Mouse (Mus musculus) small intestine, adult 2 months (tissue): ENCODE measurements around the gene Trim46. TPM values are rescaled to one million over a fixed set of nuclear protein-coding genes. Genes with fewer than 3 reads are reported as not detected.

Experiments used
- H3K27ac ChIP-seq: fragments of 200-500 bp; 2 replicates; pipeline ENCODE4 v1.5.1; 2012; ENCODE audit warnings: low read depth, low read length, control low read depth, inconsistent platforms; ENCODE audit not compliant: insufficient read depth
- H3K27me3 ChIP-seq: fragments of 200-500 bp; 2 replicates; pipeline ENCODE4 v1.6.1; 2012; ENCODE audit warnings: mild to moderate bottlenecking, moderate library complexity, low read length, inconsistent platforms; ENCODE audit not compliant: control insufficient read depth, insufficient read depth
- H3K36me3 ChIP-seq: fragments of 200-500 bp; 2 replicates; pipeline ENCODE4 v1.6.1; 2012; ENCODE audit warnings: mild to moderate bottlenecking, low read length, control low read depth, inconsistent platforms; ENCODE audit not compliant: control insufficient read depth, insufficient read depth
- H3K4me1 ChIP-seq: fragments of 200-500 bp; 2 replicates; pipeline ENCODE4 v1.6.1; 2012; ENCODE audit warnings: low read length, inconsistent platforms, mixed read lengths; ENCODE audit not compliant: control insufficient read depth, insufficient read depth, insufficient read length
- H3K4me3 ChIP-seq: fragments of 200-500 bp; 2 replicates; pipeline ENCODE4 v1.5.1; 2012; ENCODE audit warnings: low read depth, mild to moderate bottlenecking, control low read depth, inconsistent platforms, low read length, moderate library complexity
- CTCF ChIP-seq: fragments of 200-500 bp; IDR thresholded peaks from 2 replicates; pipeline ENCODE4 v1.5.1; 2012; ENCODE audit warnings: low read depth, mild to moderate bottlenecking, control low read depth, inconsistent platforms, low read length, moderate library complexity, mixed read lengths; ENCODE audit not compliant: insufficient replicate concordance, insufficient read length; ENCODE audit errors: extremely low read depth
- POLR2A ChIP-seq: fragments of 200-500 bp; IDR thresholded peaks from 2 replicates; pipeline ENCODE4 v1.6.1; 2012; ENCODE audit warnings: low read depth, mild to moderate bottlenecking, control low read depth, inconsistent platforms, low read length, moderate library complexity
- WGBS: fragments of 180-500 bp; shearing (Covaris S2); methylation state at CpG from one replicate; pipeline ENCODE4 v1.1.7; 2018; 5-methylcytosine and 5-hydroxymethylcytosine counted together
- polyA plus RNA-seq: library from polyadenylated mRNA; depleted of rRNA; stranded (reverse); fragments of >200 nt; gene quantifications from 2 replicates; pipeline ENCODE4 v1.2.3, GENCODE M21; 2012

The Trim46 gene
- polyA plus RNA-seq, 1 experiment = 4.3 TPM

GRCm38 (mm10) chr3:89270891-89271290, 24.8 kb upstream of the Trim46 start:
- Histone ChIP-seq H3K4me3 (no peak overlapping the region), H3K27me3 (no peaks in the 10 kb centered on the region), H3K27ac (peak overlapping the region; percentile 75), H3K36me3 (peaks cover 25% of the 10 kb centered on the region), H3K4me1 (peaks cover 17% of the 10 kb centered on the region)
- 48% methylated on average over 6 of the region's 6 CpGs for whole genome bisulfite sequencing
- TF ChIP-seq CTCF (no peak), POLR2A (no peak)

GRCm38 (mm10) chr3:89270051-89270755, 24.1 kb upstream of the Trim46 start, which contains the start of gene Slc50a1:
Slc50a1 (minus strand) TSS chr3:89270570.
- WGBS = 2% methylated on average over 39 of the region's 39 CpGs
- Histone ChIP-seq H3K36me3 (peaks cover 18% of the 10 kb centered on the region), H3K4me1 (peaks cover 15% of the 10 kb centered on the region), H3K4me3 (peak within 1 kb of the TSS; percentile 81), H3K27ac (peak within 1 kb of the TSS; percentile 75), H3K27me3 (no peaks in the 10 kb centered on the region)
- peak; percentile 76 for TF ChIP-seq POLR2A
- peak; percentile 31; the same call in 1 of the 2 replicates for TF ChIP-seq CTCF

- Histone ChIP-seq H3K36me3 (peaks cover 14% of the 10 kb centered on the region), H3K27me3 (no peaks in the 10 kb centered on the region), H3K4me1 (peaks cover 15% of the 10 kb centered on the region), H3K4me3 (no peak overlapping the region), H3K27ac (no peak overlapping the region)
- 84% methylated on average over 8 of the region's 8 CpGs for WGBS
- TF ChIP-seq CTCF = no peak
- no peak for TF ChIP-seq POLR2A
Measured at GRCm38 (mm10) chr3:89268916-89269315, 22.8 kb upstream of the Trim46 start.

- Histone ChIP-seq H3K4me1 (peaks cover 18% of the 10 kb centered on the region), H3K27ac (peak overlapping the region; percentile 74), H3K4me3 (peak overlapping the region; percentile 93), H3K27me3 (no peaks in the 10 kb centered on the region), H3K36me3 (peaks cover 1% of the 10 kb centered on the region; the same call in 1 of the 2 replicates)
- WGBS = under 1% methylated on average over 20 of the region's 20 CpGs
- TF ChIP-seq POLR2A (peak; percentile 94), CTCF (no peak)
Measured at GRCm38 (mm10) chr3:89266439-89266893, 20.4 kb upstream of the Trim46 start.

- 58% methylated on average over 10 of the region's 10 CpGs for WGBS
- TF ChIP-seq CTCF (no peak), POLR2A (no peak)
- H3K27ac ChIP-seq = no peak overlapping the region
Measured at GRCm38 (mm10) chr3:89262417-89262816, 16.3 kb upstream of the Trim46 start.

GRCm38 (mm10) chr3:89260211-89260610, 14.1 kb upstream of the Trim46 start:
- no peak for TF ChIP-seq CTCF
- no peak for TF ChIP-seq POLR2A
- no peak overlapping the region for H3K27ac ChIP-seq
- H3K4me3 ChIP-seq = no peak overlapping the region
- H3K4me1 ChIP-seq = peaks cover 2% of the 10 kb centered on the region
- H3K27me3 ChIP-seq = no peaks in the 10 kb centered on the region
- no peaks in the 10 kb centered on the region for H3K36me3 ChIP-seq
- WGBS = 79% methylated on average over 3 of the region's 3 CpGs

More at GRCm38 (mm10) chr3:89262417-89262816, 16.3 kb upstream of the Trim46 start:
- H3K27me3 ChIP-seq = no peaks in the 10 kb centered on the region
- H3K4me3 ChIP-seq = no peak overlapping the region
- H3K36me3 ChIP-seq = no peaks in the 10 kb centered on the region
- H3K4me1 ChIP-seq = peaks cover 4% of the 10 kb centered on the region

- no peak within 1 kb of the TSS for H3K27ac ChIP-seq
- whole genome bisulfite sequencing = 59% methylated on average over 7 of the region's 7 CpGs
- no peak within 1 kb of the TSS for H3K4me3 ChIP-seq
- TF ChIP-seq CTCF = no peak
- peaks cover 2% of the 10 kb centered on the region for H3K4me1 ChIP-seq
- no peaks in the 10 kb centered on the region for H3K27me3 ChIP-seq
- H3K36me3 ChIP-seq = no peaks in the 10 kb centered on the region
Measured at GRCm38 (mm10) chr3:89259076-89259475, 13.0 kb upstream of the Trim46 start, which contains the start of gene Dpm3. Dpm3 (plus strand) TSS chr3:89259358.

- H3K36me3 ChIP-seq = no peaks in the 10 kb centered on the region
- no peak for TF ChIP-seq POLR2A
- no peak for TF ChIP-seq CTCF
- H3K27me3 ChIP-seq = no peaks in the 10 kb centered on the region
- H3K27ac ChIP-seq = no peak overlapping the region
- WGBS = 80% methylated on average over 5 of the region's 5 CpGs
- peaks cover 21% of the 10 kb centered on the region for H3K4me1 ChIP-seq
- H3K4me3 ChIP-seq = no peak overlapping the region
Measured at GRCm38 (mm10) chr3:89256177-89256576, 10.1 kb upstream of the Trim46 start.
